Mouse (Mus musculus): ENCODE results near the gene Mpzl1. TPM values are rescaled to one million over a fixed set of nuclear protein-coding genes. Genes with fewer than 3 reads are reported as not detected.
A peak's percentile ranks its signal among the peaks of the same experiment; 100 is the strongest.

The Mpzl1 gene
- polyA plus RNA-seq, 1 experiment from 2014 or later: 155 TPM

- Histone ChIP-seq H3K4me3 (ENCODE audit: low read depth, low read length) (no peak overlapping the region), H3K36me3 (ENCODE audit: control insufficient read depth, insufficient read depth, low read length) (no peaks in the 10 kb centered on the region), H3K27me3 (ENCODE audit: control insufficient read depth, insufficient read depth, low read length) (no peaks in the 10 kb centered on the region), H3K27ac (ENCODE audit: low read depth, low read length) (no peak overlapping the region), H3K4me2 (ENCODE audit: low read depth, low read length) (no peak overlapping the region), H3K9ac (replicated peaks; ENCODE audit: low read depth, low read length) (no peak overlapping the region), H3K4me1 (ENCODE audit: control insufficient read depth, insufficient read depth, low read length) (peaks cover 3% of the 10 kb centered on the region; the same call in 1 of the 2 replicates), H3K9me3 (ENCODE audit: control insufficient read depth, low read length) (no peaks in the 10 kb centered on the region)
- no peak for ATAC-seq (ENCODE audit: low read depth)
- 84% methylated on average over 6 of the region's 6 CpGs for WGBS
Measured at GRCm38 (mm10) chr1:165661725-165662124, 27.4 kb upstream of the Mpzl1 start.

GRCm38 (mm10) chr1:165661191-165661590 lies 26.9 kb upstream of the Mpzl1 start:
- H3K36me3 ChIP-seq (ENCODE audit: control insufficient read depth, insufficient read depth, low read length): no peaks in the 10 kb centered on the region
- no peak overlapping the region for H3K27ac ChIP-seq (ENCODE audit: low read depth, low read length)
- H3K9ac ChIP-seq (replicated peaks; ENCODE audit: low read depth, low read length): no peak overlapping the region
- H3K27me3 ChIP-seq (ENCODE audit: control insufficient read depth, insufficient read depth, low read length): no peaks in the 10 kb centered on the region
- no peak overlapping the region for H3K4me3 ChIP-seq (ENCODE audit: low read depth, low read length)
- no peak for ATAC-seq (ENCODE audit: low read depth)
- 66% methylated on average over 3 of the region's 3 CpGs for WGBS
- no peak overlapping the region for H3K4me2 ChIP-seq (ENCODE audit: low read depth, low read length)
- no peaks in the 10 kb centered on the region for H3K9me3 ChIP-seq (ENCODE audit: control insufficient read depth, low read length)
- H3K4me1 ChIP-seq (ENCODE audit: control insufficient read depth, insufficient read depth, low read length): peaks cover 3% of the 10 kb centered on the region; the same call in 1 of the 2 replicates

GRCm38 (mm10) chr1:165660774-165661173 lies 26.4 kb upstream of the Mpzl1 start:
- no peak overlapping the region for H3K4me2 ChIP-seq (ENCODE audit: low read depth, low read length)
- ATAC-seq (ENCODE audit: low read depth): peak; percentile 38; the same call in 1 of the 2 replicates
- H3K36me3 ChIP-seq (ENCODE audit: control insufficient read depth, insufficient read depth, low read length): no peaks in the 10 kb centered on the region
- H3K9me3 ChIP-seq (ENCODE audit: control insufficient read depth, low read length): no peaks in the 10 kb centered on the region
- WGBS: 14% methylated on average over 4 of the region's 4 CpGs
- peaks cover 3% of the 10 kb centered on the region; the same call in 1 of the 2 replicates for H3K4me1 ChIP-seq (ENCODE audit: control insufficient read depth, insufficient read depth, low read length)
- H3K27me3 ChIP-seq (ENCODE audit: control insufficient read depth, insufficient read depth, low read length): no peaks in the 10 kb centered on the region
- no peak overlapping the region for H3K27ac ChIP-seq (ENCODE audit: low read depth, low read length)
- no peak overlapping the region for H3K9ac ChIP-seq (replicated peaks; ENCODE audit: low read depth, low read length)
- no peak overlapping the region for H3K4me3 ChIP-seq (ENCODE audit: low read depth, low read length)

GRCm38 (mm10) chr1:165658602-165659001 lies 24.3 kb upstream of the Mpzl1 start:
- 29% methylated on average over 5 of the region's 5 CpGs for WGBS
- H3K9me3 ChIP-seq (ENCODE audit: control insufficient read depth, low read length): no peaks in the 10 kb centered on the region
- ATAC-seq (ENCODE audit: low read depth): peak; percentile 64; the same call in 1 of the 2 replicates

GRCm38 (mm10) chr1:165655482-165655881 lies 21.1 kb upstream of the Mpzl1 start:
- no peaks in the 10 kb centered on the region for H3K9me3 ChIP-seq (ENCODE audit: control insufficient read depth, low read length)
- H3K4me2 ChIP-seq (ENCODE audit: low read depth, low read length): no peak overlapping the region
- H3K4me3 ChIP-seq (ENCODE audit: low read depth, low read length): no peak overlapping the region
- 86% methylated on average over 14 of the region's 14 CpGs for WGBS
- no peak for ATAC-seq (ENCODE audit: low read depth)
- no peaks in the 10 kb centered on the region for H3K27me3 ChIP-seq (ENCODE audit: control insufficient read depth, insufficient read depth, low read length)
- no peak overlapping the region for H3K27ac ChIP-seq (ENCODE audit: low read depth, low read length)
- H3K4me1 ChIP-seq (ENCODE audit: control insufficient read depth, insufficient read depth, low read length): no peaks in the 10 kb centered on the region
- H3K36me3 ChIP-seq (ENCODE audit: control insufficient read depth, insufficient read depth, low read length): no peaks in the 10 kb centered on the region
- H3K9ac ChIP-seq (replicated peaks; ENCODE audit: low read depth, low read length): no peak overlapping the region

More at GRCm38 (mm10) chr1:165658602-165659001, 24.3 kb upstream of the Mpzl1 start:
- Histone ChIP-seq H3K4me3 (ENCODE audit: low read depth, low read length) (no peak overlapping the region), H3K36me3 (ENCODE audit: control insufficient read depth, insufficient read depth, low read length) (no peaks in the 10 kb centered on the region), H3K4me1 (ENCODE audit: control insufficient read depth, insufficient read depth, low read length) (peaks cover 3% of the 10 kb centered on the region; the same call in 1 of the 2 replicates), H3K27me3 (ENCODE audit: control insufficient read depth, insufficient read depth, low read length) (no peaks in the 10 kb centered on the region), H3K4me2 (ENCODE audit: low read depth, low read length) (no peak overlapping the region), H3K27ac (ENCODE audit: low read depth, low read length) (no peak overlapping the region), H3K9ac (replicated peaks; ENCODE audit: low read depth, low read length) (no peak overlapping the region)

- H3K4me3 ChIP-seq (ENCODE audit: low read depth, low read length): no peak overlapping the region
- H3K36me3 ChIP-seq (ENCODE audit: control insufficient read depth, insufficient read depth, low read length): no peaks in the 10 kb centered on the region
- no peak overlapping the region for H3K9ac ChIP-seq (replicated peaks; ENCODE audit: low read depth, low read length)
- H3K9me3 ChIP-seq (ENCODE audit: control insufficient read depth, low read length): no peaks in the 10 kb centered on the region
- no peak overlapping the region for H3K4me2 ChIP-seq (ENCODE audit: low read depth, low read length)
- WGBS: 78% methylated on average over 6 of the region's 6 CpGs
- no peak overlapping the region for H3K27ac ChIP-seq (ENCODE audit: low read depth, low read length)
- no peaks in the 10 kb centered on the region for H3K27me3 ChIP-seq (ENCODE audit: control insufficient read depth, insufficient read depth, low read length)
- no peak for ATAC-seq (ENCODE audit: low read depth)
- no peaks in the 10 kb centered on the region for H3K4me1 ChIP-seq (ENCODE audit: control insufficient read depth, insufficient read depth, low read length)
Measured at GRCm38 (mm10) chr1:165655022-165655421, 20.7 kb upstream of the Mpzl1 start.

- H3K9ac ChIP-seq (replicated peaks; ENCODE audit: low read depth, low read length): no peak overlapping the region
Measured at GRCm38 (mm10) chr1:165653126-165653885, 19.0 kb upstream of the Mpzl1 start.

GRCm38 (mm10) chr1:165652507-165652906 lies 18.2 kb upstream of the Mpzl1 start:
- Histone ChIP-seq H3K4me1 (ENCODE audit: control insufficient read depth, insufficient read depth, low read length) (no peaks in the 10 kb centered on the region), H3K4me2 (ENCODE audit: low read depth, low read length) (no peak overlapping the region), H3K4me3 (ENCODE audit: low read depth, low read length) (no peak overlapping the region), H3K9me3 (ENCODE audit: control insufficient read depth, low read length) (no peaks in the 10 kb centered on the region), H3K36me3 (ENCODE audit: control insufficient read depth, insufficient read depth, low read length) (no peaks in the 10 kb centered on the region), H3K27me3 (ENCODE audit: control insufficient read depth, insufficient read depth, low read length) (no peaks in the 10 kb centered on the region), H3K9ac (replicated peaks; ENCODE audit: low read depth, low read length) (no peak overlapping the region), H3K27ac (ENCODE audit: low read depth, low read length) (no peak overlapping the region)
- WGBS: 78% methylated on average over 2 of the region's 2 CpGs
- no peak for ATAC-seq (ENCODE audit: low read depth)

More at GRCm38 (mm10) chr1:165653126-165653885, 19.0 kb upstream of the Mpzl1 start:
- Histone ChIP-seq H3K4me3 (ENCODE audit: low read depth, low read length) (no peak overlapping the region), H3K9me3 (ENCODE audit: control insufficient read depth, low read length) (no peaks in the 10 kb centered on the region), H3K36me3 (ENCODE audit: control insufficient read depth, insufficient read depth, low read length) (no peaks in the 10 kb centered on the region), H3K4me1 (ENCODE audit: control insufficient read depth, insufficient read depth, low read length) (no peaks in the 10 kb centered on the region), H3K4me2 (ENCODE audit: low read depth, low read length) (no peak overlapping the region), H3K27ac (ENCODE audit: low read depth, low read length) (no peak overlapping the region), H3K27me3 (ENCODE audit: control insufficient read depth, insufficient read depth, low read length) (no peaks in the 10 kb centered on the region)
- no peak for ATAC-seq (ENCODE audit: low read depth)
- 88% methylated on average over 14 of the region's 14 CpGs for WGBS

GRCm38 (mm10) chr1:165651158-165651557 lies 16.8 kb upstream of the Mpzl1 start:
- Histone ChIP-seq H3K4me1 (ENCODE audit: control insufficient read depth, insufficient read depth, low read length) (no peaks in the 10 kb centered on the region), H3K4me2 (ENCODE audit: low read depth, low read length) (no peak overlapping the region), H3K27ac (ENCODE audit: low read depth, low read length) (no peak overlapping the region), H3K27me3 (ENCODE audit: control insufficient read depth, insufficient read depth, low read length) (no peaks in the 10 kb centered on the region), H3K36me3 (ENCODE audit: control insufficient read depth, insufficient read depth, low read length) (no peaks in the 10 kb centered on the region), H3K9me3 (ENCODE audit: control insufficient read depth, low read length) (no peaks in the 10 kb centered on the region), H3K9ac (replicated peaks; ENCODE audit: low read depth, low read length) (no peak overlapping the region), H3K4me3 (ENCODE audit: low read depth, low read length) (no peak overlapping the region)
- 66% methylated on average over 5 of the region's 5 CpGs for WGBS
- ATAC-seq (ENCODE audit: low read depth): no peak
